Comparison of ENCODE assay signal across 7 mouse cellular contexts in the genomic region with DNA sequence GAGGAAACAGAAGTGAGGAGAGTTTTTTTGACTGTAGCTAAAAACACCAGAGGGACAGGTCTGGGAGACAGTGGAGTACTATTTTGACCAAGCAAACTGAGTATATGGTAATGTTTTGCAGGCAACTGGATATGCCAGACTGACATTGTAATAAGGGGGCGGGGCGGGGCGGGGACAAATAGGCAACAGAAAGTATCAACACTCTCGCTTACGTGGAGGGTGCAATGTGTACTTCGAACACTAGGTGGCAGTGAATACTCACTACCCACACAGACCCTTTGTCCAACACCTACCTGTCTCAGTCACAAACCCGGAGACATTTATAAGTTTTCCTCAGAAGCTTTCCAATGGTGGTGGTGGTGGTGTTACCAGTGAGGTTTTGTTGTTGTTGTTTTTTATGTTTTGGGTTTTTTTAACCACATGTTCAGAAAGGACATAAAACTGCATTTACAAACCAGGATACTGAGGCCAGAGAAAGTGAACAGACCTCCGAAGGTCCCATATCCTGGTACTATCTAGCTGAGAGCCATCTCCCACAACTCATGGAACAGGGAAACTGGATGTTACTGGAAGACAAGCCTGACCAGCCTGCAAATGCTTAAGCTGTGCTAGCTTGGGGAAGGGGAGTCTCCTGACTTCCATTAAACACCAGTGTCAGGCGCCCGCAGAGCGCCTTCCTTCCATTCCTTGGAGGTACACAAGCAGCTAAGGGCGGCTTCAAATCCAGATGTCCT.
DNase-seq lines count a peak whose midpoint lies in the region; ATAC-seq and TF ChIP-seq lines count a peak whose summit lies in the region.

No protein-coding gene starts in this region.

- peak; percentile 68 for ATAC-seq in midbrain, embryonic 12.5 days (ENCODE audit: low FRiP score, low read depth)

- H3K36me3 ChIP-seq in midbrain, embryonic 12.5 days: no peaks in the 10 kb centered on the region
- no peaks in the 10 kb centered on the region for H3K36me3 ChIP-seq in spleen, adult 2 months (ENCODE audit: control insufficient read depth, insufficient read depth, low read length)

- no peak overlapping the region for H3K4me2 ChIP-seq in midbrain, embryonic 12.5 days (replicated peaks)

- H3K27me3 ChIP-seq in midbrain, embryonic 12.5 days: peaks cover 8% of the 10 kb centered on the region; the same call in 1 of the 2 replicates
- H3K27me3 ChIP-seq in spleen, adult 2 months (ENCODE audit: control insufficient read depth, insufficient read depth, low read length): no peaks in the 10 kb centered on the region

- no peak overlapping the region for H3K27ac ChIP-seq in midbrain, embryonic 12.5 days (replicated peaks)
- no peak overlapping the region for H3K27ac ChIP-seq in spleen, adult 2 months (ENCODE audit: insufficient read depth, low read length)

- intact Hi-C loops in left cerebral cortex, postnatal 36 days (cut with DNase I): loop anchor here (1.0 to 5.0 kb wide), 2 partner anchors 107 to 488 kb away; no protein-coding TSS in a partner anchor

- no peaks in the 10 kb centered on the region for H3K9me3 ChIP-seq in midbrain, embryonic 12.5 days

- 0 out of 2 replicates have a peak, but pooled peaks cover 3% of the 10 kb centered on the region for H3K4me1 ChIP-seq in midbrain, embryonic 12.5 days
- H3K4me1 ChIP-seq in spleen, adult 2 months (ENCODE audit: control insufficient read depth, insufficient read depth, insufficient read length): no peaks in the 10 kb centered on the region

- no peak for TF ChIP-seq POLR2A in spleen, adult 2 months (IDR thresholded peaks at IDR 0.05; ENCODE audit: low read depth, low read length)

- no peak overlapping the region for H3K9ac ChIP-seq in midbrain, embryonic 12.5 days (replicated peaks)

- 34% methylated on average over 12 of the region's 12 CpGs for WGBS in midbrain, embryonic 12.5 days
- 39% methylated on average over 12 of the region's 12 CpGs for WGBS in spleen, adult 2 months

- no peak overlapping the region for H3K4me3 ChIP-seq in midbrain, embryonic 12.5 days
- H3K4me3 ChIP-seq in spleen, adult 2 months (ENCODE audit: extremely low read depth, insufficient read depth, insufficient read length): no peak overlapping the region

- DNase-seq in adrenal gland, adult 2 months: peak; percentile 75
- peak; percentile 91 for DNase-seq in embryo, embryonic 10.5 days (ENCODE audit: low spot score)
- peak; percentile 37 for DNase-seq in gastrocnemius, postnatal 25 days
- peak; percentile 76 for DNase-seq in kidney, adult 11 months
- DNase-seq in left cerebral cortex, postnatal 36 days (ENCODE audit: low spot score in 2 of 2): peak; percentile 23 to 62
- DNase-seq in spleen, adult 2 months (ENCODE audit: low read depth in 1 of 2, low spot score in 2 of 2): peak; percentile 36 to 44

- TF ChIP-seq CTCF in spleen, adult 2 months (IDR thresholded peaks at IDR 0.05; ENCODE audit: extremely low read depth, insufficient read depth, insufficient read length, insufficient replicate concordance): peak; percentile 58; the same call in 1 of the 2 replicates

Comparison
In these comparisons a context has a peak if more than half of its experiments do, and no peak if none do; other contexts are left out.
1. DNase-seq: peak in every context shown above with its lines; median percentile 91 in embryo, embryonic 10.5 days; 76 in kidney, adult 11 months; 75 in adrenal gland, adult 2 months; 42 in left cerebral cortex, postnatal 36 days; 40 in spleen, adult 2 months; 37 in gastrocnemius, postnatal 25 days.